Mouse (Mus musculus) hindbrain, embryonic 11.5 days (tissue): Measurements from ENCODE around the gene Ccnjl. TPM values are rescaled to one million over a fixed set of nuclear protein-coding genes. Genes with fewer than 3 reads are reported as not detected.

Experiments
- ATAC-seq: fragments of 200-750 bp; cut with Nextera tagmentation; 2 replicates; pipeline ENCODE4 v1.8.0; 2017; ENCODE audit warnings: mild to moderate bottlenecking, moderate TSS enrichment, moderate library complexity; ENCODE audit not compliant: low FRiP score
- DNase-seq: peaks from one replicate; pipeline ENCODE4 v3.0.0-alpha.2; 2015; ENCODE audit warnings: low spot score
- H3K27ac ChIP-seq: fragments of 300-500 bp; sonication (generic); 2 replicates; pipeline ENCODE4 v1.5.1; 2014; ENCODE audit warnings: mild to moderate bottlenecking, low read depth, low read length
- H3K27me3 ChIP-seq: fragments of 300-500 bp; sonication (generic); 2 replicates; pipeline ENCODE4 v1.6.1; 2014; ENCODE audit warnings: mild to moderate bottlenecking, low read length, moderate library complexity, mixed read lengths; ENCODE audit not compliant: control insufficient read depth, insufficient read depth
- H3K36me3 ChIP-seq: fragments of 300-500 bp; sonication (generic); 2 replicates; pipeline ENCODE4 v1.6.1; 2014; ENCODE audit warnings: mild to moderate bottlenecking, low read length, moderate library complexity, mixed read lengths; ENCODE audit not compliant: control insufficient read depth, insufficient read depth
- H3K4me1 ChIP-seq: fragments of 300-500 bp; sonication (generic); replicated peaks from 2 replicates; pipeline ENCODE4 v1.6.1; 2014; ENCODE audit warnings: low read length, mixed read lengths; ENCODE audit not compliant: control insufficient read depth, insufficient read depth
- H3K4me2 ChIP-seq: fragments of 300-500 bp; sonication (generic); replicated peaks from 2 replicates; pipeline ENCODE4 v1.6.1; 2014; ENCODE audit warnings: mild to moderate bottlenecking, low read depth, low read length
- H3K4me3 ChIP-seq: fragments of 300-500 bp; sonication (generic); 2 replicates; pipeline ENCODE4 v1.5.1; 2014; ENCODE audit warnings: low read depth, low read length
- H3K9ac ChIP-seq: fragments of 300-500 bp; sonication (generic); 2 replicates; pipeline ENCODE4 v1.6.1; 2014; ENCODE audit warnings: low read depth, low read length
- H3K9me3 ChIP-seq: fragments of 300-500 bp; sonication (generic); 2 replicates; pipeline ENCODE4 v1.6.1; 2016; ENCODE audit warnings: low read length; ENCODE audit not compliant: control insufficient read depth
- WGBS: fragments of 180-500 bp; shearing (Covaris S2); extraction: QIAGEN DNeasy Blood & Tissue Kit; methylation state at CpG from one replicate; pipeline ENCODE4 v1.1.7; 2014; 5-methylcytosine and 5-hydroxymethylcytosine counted together
- polyA plus RNA-seq: library from polyadenylated mRNA; unstranded; fragments of >200 nt; fragmentation: Nextera tagmentation; extraction: Ambion mirVana; gene quantifications from 2 replicates; pipeline ENCODE4 v1.2.1, GENCODE M21; 2014

The Ccnjl gene
- polyA plus RNA-seq, 1 experiment from 2014 or later = 37.7 TPM

DNA sequence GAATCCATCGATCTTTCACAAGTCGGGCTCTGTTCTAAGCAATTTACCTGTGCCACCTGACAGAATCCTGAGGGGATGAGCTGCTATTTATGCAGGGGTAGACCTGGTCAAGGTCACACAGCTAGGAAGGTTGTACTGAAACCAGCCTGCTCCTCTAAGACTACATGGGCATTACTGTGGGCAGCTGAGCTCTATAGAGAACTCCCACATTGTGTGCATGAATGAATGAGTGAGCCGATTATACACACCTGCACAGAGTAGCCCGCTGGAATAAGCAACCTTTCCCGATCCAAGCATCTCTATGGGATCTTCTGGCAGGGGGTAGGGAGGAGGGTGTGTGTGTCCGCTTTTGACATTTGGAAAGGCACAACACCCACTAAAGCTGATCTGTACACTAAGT lies 104.6 kb downstream of the Ccnjl start:
- Histone ChIP-seq H3K9ac (0 out of 2 replicates have a peak overlapping the region, but pooled peaks have one; percentile 19), H3K27ac (0 out of 2 replicates have a peak overlapping the region, but pooled peaks have one; percentile 60), H3K4me3 (no peak overlapping the region), H3K4me1 (peaks cover 4% of the 10 kb centered on the region), H3K36me3 (no peaks in the 10 kb centered on the region), H3K4me2 (no peak overlapping the region), H3K9me3 (no peaks in the 10 kb centered on the region), H3K27me3 (no peaks in the 10 kb centered on the region)
- 0 out of 2 replicates have a peak, but pooled peaks have one; percentile 7 for ATAC-seq
- DNase-seq = no peak
- WGBS = 83% methylated on average over 6 of the region's 6 CpGs

- H3K36me3 ChIP-seq = no peaks in the 10 kb centered on the region
- no peaks in the 10 kb centered on the region for H3K27me3 ChIP-seq
- H3K27ac ChIP-seq = peak overlapping the region; percentile 60
- ATAC-seq = peak; percentile 79
- WGBS = 20% methylated on average over 19 of the region's 19 CpGs
- H3K4me2 ChIP-seq = 0 out of 2 replicates have a peak overlapping the region, but pooled peaks have one; percentile 19
- no peaks in the 10 kb centered on the region for H3K9me3 ChIP-seq
- H3K4me3 ChIP-seq = no peak overlapping the region
- H3K4me1 ChIP-seq = peaks cover 4% of the 10 kb centered on the region
- DNase-seq = peak; percentile 71
- H3K9ac ChIP-seq = 0 out of 2 replicates have a peak overlapping the region, but pooled peaks have one; percentile 19
These were observed 105.2 kb downstream of the Ccnjl start for GRCm38 (mm10) chr11:43633658-43634401.

Other genes starting within 250 kb of the Ccnjl start
- gene Pttg1, start 102.5 kb upstream of the Ccnjl start, polyA plus RNA-seq = 92.8 and 99.4 TPM in 2 replicates
- gene Slu7, start 95.0 kb upstream of the Ccnjl start, polyA plus RNA-seq = 69.7 and 73.6 TPM in 2 replicates
- gene C1qtnf2, start 54.5 kb upstream of the Ccnjl start, polyA plus RNA-seq = 3.2 and 3.3 TPM in 2 replicates
- 8.5 and 10.4 TPM in 2 replicates for gene 4933415A04Rik, start 58.3 kb downstream of the Ccnjl start, polyA plus RNA-seq
- gene Fabp6, start 72.8 kb downstream of the Ccnjl start, polyA plus RNA-seq = not detected in 2 replicates
- 46.2 and 47.3 TPM in 2 replicates for gene Pwwp2a, start 153.2 kb downstream of the Ccnjl start, polyA plus RNA-seq
- gene Ttc1, start 219.2 kb downstream of the Ccnjl start, polyA plus RNA-seq = 86.2 and 89.5 TPM in 2 replicates